Mouse (Mus musculus) intestine, embryonic 14.5 days (tissue): ENCODE data around the gene Lrmda. TPM values are rescaled to one million over a fixed set of nuclear protein-coding genes. Genes with fewer than 3 reads are reported as not detected.

Experiments used
- ATAC-seq: fragments of 200-750 bp; cut with Nextera tagmentation; replicated peaks from 2 replicates; pipeline ENCODE4 v1.8.0; 2017; ENCODE audit warnings: low read depth, moderate number of reproducible peaks, moderate TSS enrichment, moderate library complexity; ENCODE audit not compliant: low FRiP score, low TSS enrichment
- DNase-seq: peaks from one replicate; pipeline ENCODE4 v3.0.0-alpha.2; 2018; ENCODE audit warnings: low spot score
- H3K27ac ChIP-seq: fragments of 300-500 bp; sonication (generic); 2 replicates; pipeline ENCODE4 v1.5.1; 2014; ENCODE audit warnings: low read depth, mild to moderate bottlenecking, control low read depth
- H3K27me3 ChIP-seq: fragments of 300-500 bp; sonication (generic); replicated peaks from 2 replicates; pipeline ENCODE4 v1.6.1; 2014; ENCODE audit warnings: low read length, control low read depth; ENCODE audit not compliant: control insufficient read depth, insufficient read depth
- H3K36me3 ChIP-seq: fragments of 300-500 bp; sonication (generic); 2 replicates; pipeline ENCODE4 v1.6.1; 2014; ENCODE audit warnings: low read length, control low read depth; ENCODE audit not compliant: control insufficient read depth, insufficient read depth
- H3K4me1 ChIP-seq: fragments of 300-500 bp; sonication (generic); replicated peaks from 2 replicates; pipeline ENCODE4 v1.6.1; 2014; ENCODE audit warnings: low read length, control low read depth, mixed read lengths; ENCODE audit not compliant: control insufficient read depth, insufficient read depth
- H3K4me2 ChIP-seq: fragments of 300-500 bp; sonication (generic); 2 replicates; pipeline ENCODE4 v1.6.1; 2014; ENCODE audit warnings: low read length
- H3K4me3 ChIP-seq: fragments of 300-500 bp; sonication (generic); 2 replicates; pipeline ENCODE4 v1.5.1; 2014; ENCODE audit warnings: low read depth, low read length, control low read depth, mixed read lengths
- H3K9ac ChIP-seq: fragments of 300-500 bp; sonication (generic); 2 replicates; pipeline ENCODE4 v1.6.1; 2014; ENCODE audit warnings: mild to moderate bottlenecking, low read length
- H3K9me3 ChIP-seq: fragments of 300-500 bp; sonication (generic); 2 replicates; pipeline ENCODE4 v1.6.1; 2016; ENCODE audit warnings: low read length, control low read depth; ENCODE audit not compliant: control insufficient read depth
- WGBS: fragments of 180-500 bp; shearing (Covaris S2); extraction: QIAGEN DNeasy Blood & Tissue Kit; methylation state at CpG from one replicate; pipeline ENCODE4 v1.1.7; 2014; 5-methylcytosine and 5-hydroxymethylcytosine counted together
- polyA plus RNA-seq: library from polyadenylated mRNA; unstranded; fragments of >200 nt; fragmentation: Nextera tagmentation; extraction: Ambion mirVana; gene quantifications from 2 replicates; pipeline ENCODE4 v1.2.1, GENCODE M21; 2014

The Lrmda gene
- polyA plus RNA-seq, 1 experiment from 2014 or later, result 0.70 TPM

DNA sequence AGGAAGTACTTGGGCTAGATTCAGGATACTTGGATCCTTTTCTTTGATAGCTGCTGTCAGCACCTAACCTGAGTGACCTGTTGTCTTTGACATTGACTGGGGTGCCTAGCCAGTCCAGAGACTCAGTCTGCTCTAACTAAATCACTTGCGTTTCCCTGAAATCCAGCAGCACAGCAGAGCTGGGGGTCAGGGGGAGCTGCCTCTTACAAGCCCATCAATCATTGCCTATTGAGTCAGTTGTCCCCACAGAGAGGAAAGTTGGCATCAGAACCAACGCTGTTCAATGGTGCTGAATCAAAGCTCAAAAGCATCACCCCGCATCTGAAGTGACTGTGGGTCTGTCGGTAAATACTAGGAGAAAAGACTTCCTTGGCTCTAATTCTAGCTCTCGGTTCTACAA is 725.2 kb downstream of the Lrmda start:
- no peak for DNase-seq
- WGBS, result 44% methylated on average over 5 of the region's 5 CpGs
- H3K27ac ChIP-seq, result no peak overlapping the region

DNA sequence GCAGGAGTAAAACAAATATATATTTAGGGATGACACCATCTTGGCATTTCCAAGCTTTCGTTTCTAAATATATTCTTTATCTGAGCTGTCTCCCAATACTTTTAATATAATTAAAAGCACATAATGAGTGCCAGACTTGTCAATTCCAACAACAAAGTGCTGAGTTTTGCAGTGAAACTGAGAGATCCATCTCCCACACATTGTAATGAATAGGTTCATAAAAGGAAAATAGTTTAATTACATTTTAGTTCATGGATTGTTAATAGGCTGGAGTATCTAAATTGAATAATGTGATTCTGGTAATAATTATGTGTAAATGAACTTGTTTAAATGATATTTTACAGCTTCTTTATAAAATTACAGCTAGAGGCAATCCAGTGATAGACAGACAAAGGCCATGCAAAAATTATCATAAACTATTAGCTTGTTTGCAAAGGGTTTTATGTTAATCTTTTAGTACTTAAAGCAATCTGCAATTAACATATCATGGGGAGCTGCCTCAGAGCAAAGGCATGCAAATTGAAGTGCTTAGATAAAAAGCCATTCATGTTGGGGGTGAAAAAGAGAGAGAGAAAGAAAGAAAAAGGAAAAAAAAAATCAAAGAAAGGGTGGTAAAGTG is 725.9 kb downstream of the Lrmda start:
- no peak overlapping the region for H3K9ac ChIP-seq
- H3K4me3 ChIP-seq, result no peak overlapping the region
- no peak overlapping the region for H3K4me2 ChIP-seq
- DNase-seq (no peak), ATAC-seq (no peak)
- H3K9me3 ChIP-seq, result no peaks in the 10 kb centered on the region
- peaks cover 12% of the 10 kb centered on the region; the same call in 1 of the 2 replicates for H3K4me1 ChIP-seq
- WGBS, result 72% methylated on average over 1 of the region's 1 CpGs
- no peaks in the 10 kb centered on the region for H3K36me3 ChIP-seq
- H3K27ac ChIP-seq, result no peak overlapping the region
- no peaks in the 10 kb centered on the region for H3K27me3 ChIP-seq

More for the DNA sequence above, 725.2 kb downstream of the Lrmda start:
- Histone ChIP-seq H3K4me3 (no peak overlapping the region), H3K9ac (no peak overlapping the region), H3K4me2 (no peak overlapping the region), H3K9me3 (no peaks in the 10 kb centered on the region), H3K36me3 (no peaks in the 10 kb centered on the region), H3K4me1 (peaks cover 12% of the 10 kb centered on the region; the same call in 1 of the 2 replicates), H3K27me3 (no peaks in the 10 kb centered on the region)
- no peak for ATAC-seq

DNA sequence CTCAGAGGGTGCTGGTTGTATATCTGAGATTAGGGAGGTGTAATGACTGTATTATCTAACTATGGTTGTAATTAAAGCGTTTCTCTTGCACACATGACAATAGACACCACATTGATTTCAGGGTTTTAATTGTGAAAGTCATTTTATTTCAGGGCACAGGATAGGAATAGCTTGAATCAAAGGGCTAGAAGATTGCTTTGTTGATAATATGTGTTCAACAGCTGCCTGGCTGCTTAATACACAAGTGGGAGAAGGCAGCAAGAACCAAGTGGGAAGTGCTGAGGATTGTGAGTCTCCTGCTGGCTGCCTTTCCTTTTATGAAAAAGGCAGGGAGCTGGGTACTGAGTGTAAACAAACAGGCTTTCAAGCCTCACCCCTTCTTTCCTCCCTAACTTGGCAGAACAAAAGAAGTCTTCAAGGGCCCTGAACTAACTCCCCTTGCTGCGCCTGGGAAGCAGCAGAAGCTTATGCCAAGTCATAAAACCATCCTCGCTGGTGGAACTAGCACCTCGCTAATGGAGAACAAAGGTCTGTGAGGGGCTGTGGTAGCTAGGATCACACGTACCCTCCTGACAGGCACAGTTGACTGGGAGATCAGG is 726.5 kb downstream of the Lrmda start:
- H3K4me2 ChIP-seq, result peak overlapping the region; percentile 20; the same call in 1 of the 2 replicates
- ATAC-seq, result no peak; the same call in 1 of the 2 replicates
- no peaks in the 10 kb centered on the region for H3K9me3 ChIP-seq
- H3K36me3 ChIP-seq, result no peaks in the 10 kb centered on the region
- 12% methylated on average over 5 of the region's 5 CpGs for WGBS
- H3K27ac ChIP-seq, result no peak overlapping the region; the same call in 1 of the 2 replicates
- peak; percentile 60 for DNase-seq
- H3K9ac ChIP-seq, result no peak overlapping the region
- H3K27me3 ChIP-seq, result no peaks in the 10 kb centered on the region
- H3K4me3 ChIP-seq, result no peak overlapping the region
- H3K4me1 ChIP-seq, result peaks cover 12% of the 10 kb centered on the region; the same call in 1 of the 2 replicates

DNA sequence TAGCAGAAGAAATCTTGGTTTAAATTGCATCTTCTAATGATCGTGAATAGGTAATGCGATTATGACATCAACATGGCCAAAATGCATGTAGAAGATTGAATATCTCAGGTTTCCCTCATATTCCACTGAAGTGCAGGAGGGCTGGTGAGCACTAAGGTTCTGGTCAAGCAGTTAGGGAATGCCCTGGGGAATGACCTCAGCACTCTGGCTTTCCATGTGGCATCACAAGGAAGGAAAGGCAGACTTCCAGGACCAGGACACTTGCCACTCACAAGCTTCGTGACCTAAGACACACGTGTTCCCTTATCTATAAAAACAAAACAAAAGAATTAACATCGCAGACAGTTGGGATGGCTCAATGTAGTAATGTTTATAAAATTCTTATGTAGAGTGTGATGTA is 728.3 kb downstream of the Lrmda start:
- DNase-seq, result no peak
- Histone ChIP-seq H3K36me3 (no peaks in the 10 kb centered on the region), H3K4me3 (no peak overlapping the region), H3K9ac (no peak overlapping the region), H3K27me3 (no peaks in the 10 kb centered on the region), H3K4me2 (no peak overlapping the region), H3K4me1 (peaks cover 12% of the 10 kb centered on the region; the same call in 1 of the 2 replicates), H3K27ac (no peak overlapping the region), H3K9me3 (no peaks in the 10 kb centered on the region)
- no peak for ATAC-seq
- 82% methylated on average over 5 of the region's 5 CpGs for WGBS

DNA sequence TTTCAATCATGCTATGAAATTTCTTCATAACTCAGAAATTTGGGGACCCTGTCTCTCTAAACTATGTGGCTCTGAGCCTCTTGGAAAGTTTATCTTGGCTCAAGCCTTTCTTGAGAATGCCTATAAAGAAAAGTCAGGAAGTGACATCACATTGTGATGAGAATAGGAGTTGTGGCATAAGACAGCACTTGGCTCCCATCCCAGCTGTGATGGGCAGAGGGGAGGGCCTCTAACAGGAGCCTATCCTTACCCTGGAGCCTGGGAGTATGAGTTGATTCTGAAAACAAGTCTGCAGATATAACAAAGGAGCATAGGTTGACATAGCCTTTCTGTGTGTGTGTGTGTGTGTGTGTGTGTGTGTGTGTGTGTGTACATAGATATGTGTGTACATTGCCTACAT is 730.9 kb downstream of the Lrmda start:
- Histone ChIP-seq H3K4me3 (no peak overlapping the region), H3K36me3 (no peaks in the 10 kb centered on the region), H3K4me1 (peaks cover 12% of the 10 kb centered on the region), H3K9me3 (no peaks in the 10 kb centered on the region), H3K27me3 (no peaks in the 10 kb centered on the region), H3K9ac (no peak overlapping the region), H3K27ac (no peak overlapping the region), H3K4me2 (no peak overlapping the region)
- DNase-seq (no peak), ATAC-seq (no peak)

DNA sequence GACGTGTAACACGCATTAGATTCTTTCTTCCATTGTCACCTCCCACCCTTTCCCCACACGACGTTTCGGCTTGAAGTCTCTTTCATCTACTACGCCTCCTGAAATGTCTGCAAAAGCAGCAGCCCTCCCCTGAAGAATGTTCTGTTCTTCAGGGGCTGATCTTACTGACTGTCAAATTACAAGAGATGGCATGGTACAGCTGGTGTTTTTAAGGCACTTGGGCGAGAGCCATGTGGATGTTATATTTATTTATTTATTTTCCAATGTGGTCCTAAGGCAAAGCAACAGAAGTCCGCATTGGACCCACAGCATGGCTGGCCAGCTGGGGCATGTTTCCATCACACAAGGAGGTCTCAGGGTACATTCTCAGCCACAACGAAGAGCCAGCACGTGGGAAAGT is 731.8 kb downstream of the Lrmda start:
- Histone ChIP-seq H3K4me1 (peaks cover 3% of the 10 kb centered on the region), H3K4me2 (no peak overlapping the region), H3K36me3 (no peaks in the 10 kb centered on the region), H3K9me3 (no peaks in the 10 kb centered on the region), H3K27ac (peak overlapping the region; percentile 29; the same call in 1 of the 2 replicates), H3K9ac (no peak overlapping the region), H3K27me3 (no peaks in the 10 kb centered on the region), H3K4me3 (no peak overlapping the region)
- ATAC-seq (0 out of 2 replicates have a peak, but pooled peaks have one; percentile 27), DNase-seq (no peak)
- 51% methylated on average over 10 of the region's 10 CpGs for WGBS

DNA sequence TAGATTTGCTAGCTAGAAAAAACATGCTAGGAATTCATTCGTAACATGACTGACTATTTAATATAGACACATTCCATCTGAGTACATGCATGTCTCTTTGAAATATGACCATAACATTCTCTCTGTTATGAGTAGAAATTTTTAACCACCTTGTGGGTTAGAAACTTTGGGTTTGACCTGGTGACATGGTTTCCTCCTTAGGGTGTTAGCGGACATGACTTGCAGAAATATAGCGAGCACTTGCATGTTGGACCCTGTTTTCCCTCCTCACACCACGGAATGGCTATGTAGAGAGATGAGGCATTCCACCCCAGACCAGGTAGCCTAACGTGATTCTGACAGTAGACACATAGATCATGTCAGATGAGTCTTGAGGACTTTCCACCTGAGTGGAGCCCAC is 735.1 kb downstream of the Lrmda start:
- H3K27me3 ChIP-seq, result no peaks in the 10 kb centered on the region
- no peak for DNase-seq
- no peaks in the 10 kb centered on the region for H3K36me3 ChIP-seq
- H3K4me2 ChIP-seq, result no peak overlapping the region
- H3K4me3 ChIP-seq, result no peak overlapping the region
- ATAC-seq, result no peak
- H3K9ac ChIP-seq, result no peak overlapping the region
- WGBS, result 82% methylated on average over 5 of the region's 5 CpGs
- no peaks in the 10 kb centered on the region for H3K9me3 ChIP-seq
- peaks cover 11% of the 10 kb centered on the region; the same call in 1 of the 2 replicates for H3K4me1 ChIP-seq
- no peak overlapping the region for H3K27ac ChIP-seq

DNA sequence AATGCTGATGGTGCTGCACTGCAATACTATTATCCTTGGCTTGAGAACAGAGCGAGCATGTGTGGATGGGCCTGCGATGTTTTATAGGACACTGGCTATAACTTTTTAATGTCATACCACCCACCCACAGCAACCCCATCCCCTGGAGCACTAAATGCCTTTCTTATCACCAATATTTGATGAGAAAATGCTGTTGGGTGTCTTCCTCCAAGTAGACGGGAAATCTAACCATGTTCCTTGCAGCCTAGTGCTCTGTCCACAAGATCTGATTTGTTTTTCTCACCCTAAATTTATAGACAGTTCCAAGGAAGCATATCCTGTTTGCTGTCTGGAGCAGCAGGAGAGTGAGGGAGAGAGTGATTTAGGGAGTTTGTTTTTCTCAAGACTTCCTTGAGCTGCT is 738.0 kb downstream of the Lrmda start:
- ATAC-seq, result no peak

DNA sequence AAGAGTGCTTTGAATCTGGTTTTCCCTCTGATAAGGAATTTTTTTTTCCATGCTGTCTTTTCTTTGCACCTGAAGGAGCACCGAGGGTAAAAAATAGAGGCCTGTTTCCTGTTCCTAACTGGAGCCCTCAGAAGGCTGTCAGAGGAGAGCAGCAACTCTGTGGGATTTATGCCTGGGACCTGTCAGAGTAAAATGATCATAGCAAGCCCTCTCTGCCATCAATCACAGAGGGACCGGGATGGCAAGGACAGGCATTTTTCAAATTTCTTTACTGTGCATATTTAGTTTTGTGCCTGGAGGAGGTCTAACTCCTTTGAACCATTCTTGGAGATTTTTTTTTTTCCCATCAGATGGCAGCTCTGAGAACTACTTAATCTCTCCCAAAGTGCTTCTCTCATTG is 739.7 kb downstream of the Lrmda start:
- peaks cover 16% of the 10 kb centered on the region; the same call in 1 of the 2 replicates for H3K4me1 ChIP-seq
- DNase-seq (no peak), ATAC-seq (no peak)
- 18% methylated on average over 2 of the region's 2 CpGs for WGBS
- 0 out of 2 replicates have a peak overlapping the region, but pooled peaks have one; percentile 45 for H3K27ac ChIP-seq
- H3K4me3 ChIP-seq, result no peak overlapping the region
- H3K27me3 ChIP-seq, result no peaks in the 10 kb centered on the region
- no peaks in the 10 kb centered on the region for H3K9me3 ChIP-seq
- no peaks in the 10 kb centered on the region for H3K36me3 ChIP-seq
- no peak overlapping the region for H3K9ac ChIP-seq
- no peak overlapping the region for H3K4me2 ChIP-seq

More for the DNA sequence above, 738.0 kb downstream of the Lrmda start:
- no peak overlapping the region for H3K27ac ChIP-seq
- no peak overlapping the region for H3K4me2 ChIP-seq
- 83% methylated on average over 3 of the region's 3 CpGs for WGBS
- no peaks in the 10 kb centered on the region for H3K9me3 ChIP-seq
- DNase-seq, result no peak
- no peaks in the 10 kb centered on the region for H3K36me3 ChIP-seq
- H3K9ac ChIP-seq, result no peak overlapping the region
- peaks cover 16% of the 10 kb centered on the region; the same call in 1 of the 2 replicates for H3K4me1 ChIP-seq
- no peaks in the 10 kb centered on the region for H3K27me3 ChIP-seq
- H3K4me3 ChIP-seq, result no peak overlapping the region
